Mouse (Mus musculus) left cerebral cortex, adult 2 months (tissue): ENCODE measurements around the gene Hsd17b2. TPM values are rescaled to one million over a fixed set of nuclear protein-coding genes. Genes with fewer than 3 reads are reported as not detected.

Source experiments
- DNase-seq, 2 experiments: peaks; one replicate each; pipeline ENCODE4 v3.0.0; 2021 to 2022; ENCODE audit warnings: low spot score in 2 of 2, mixed read lengths in 1 of 2; ENCODE audit errors: extremely low spot score in 1 of 2
- H3K27ac ChIP-seq: fragments of 200-600 bp; 2 replicates; pipeline ENCODE4 v1.8.1; 2022
- H3K4me3 ChIP-seq: fragments of 200-600 bp; 2 replicates; pipeline ENCODE4 v1.8.1; 2022
- CTCF ChIP-seq: fragments of 200-600 bp; IDR thresholded peaks from 2 replicates; pipeline ENCODE4 v1.8.1; 2022; ENCODE audit warnings: antibody characterized with exemption, mild to moderate bottlenecking, moderate library complexity
- intact Hi-C: fragments of 180-260 bp; cut with DNase I; formaldehyde crosslinking; loops from one replicate; pipeline ENCODE4 v1.15.1; 2025
- long read RNA-seq, 2 experiments: library from polyadenylated mRNA; stranded (forward); transcript quantifications; one replicate each; pipeline ENCODE4 v2.0.0; 2021; ENCODE audit warnings: borderline mapping rate in 2 of 2
- total RNA-seq, 2 experiments: library from RNA; stranded (reverse); gene quantifications; 2 replicates each; pipeline ENCODE4 v1.2.3; 2021

The Hsd17b2 gene
- total RNA-seq = not detected
- long read RNA-seq, experiment 1 = 0 reads
- long read RNA-seq, experiment 2 = 0 reads

DNA sequence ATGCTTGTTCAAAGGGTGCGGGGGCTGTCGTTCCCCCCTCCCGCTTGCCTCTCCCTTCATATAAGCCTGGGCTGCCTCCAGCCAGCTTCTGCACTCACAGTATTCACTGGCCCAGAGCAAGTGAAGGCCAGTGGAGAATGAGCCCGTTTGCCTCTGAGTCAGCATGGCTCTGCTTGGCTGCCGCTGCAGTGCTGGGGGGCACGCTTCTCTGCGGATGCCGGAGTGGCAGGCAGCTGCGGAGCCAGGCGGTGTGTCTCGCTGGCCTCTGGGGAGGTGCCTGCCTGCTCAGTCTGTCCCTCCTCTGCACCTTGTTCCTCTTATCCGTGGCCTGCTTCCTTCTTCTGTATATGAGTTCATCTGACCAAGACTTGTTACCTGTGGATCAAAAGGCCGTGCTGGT, at the start of gene Hsd17b2:
Hsd17b2 (plus strand) TSS at position 46 of the 400 bp plus-strand sequence.
- no peak within 1 kb of the TSS for H3K27ac ChIP-seq
- TF ChIP-seq CTCF = no peak
- no peak within 1 kb of the TSS for H3K4me3 ChIP-seq
- intact Hi-C loops = no loop called here
- no peak for DNase-seq

DNA sequence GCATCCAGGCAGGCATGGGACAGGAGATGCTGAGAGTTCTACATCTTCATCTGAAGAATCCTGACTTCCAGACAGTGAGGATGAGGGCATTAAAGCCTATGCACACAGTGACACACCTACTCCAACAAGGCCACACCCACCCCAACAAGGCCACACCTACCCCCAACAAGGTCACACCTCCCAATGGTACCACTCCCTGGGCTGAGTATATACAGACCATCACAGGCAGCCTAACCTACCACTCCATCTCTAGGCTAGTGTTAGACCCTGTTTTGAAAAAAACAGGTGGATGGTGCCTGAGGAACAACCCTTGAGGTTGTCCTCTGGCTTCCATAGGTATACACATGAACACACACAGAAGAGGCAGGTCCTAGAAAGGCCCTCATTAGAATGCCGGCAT, 49.4 kb upstream of the Hsd17b2 start:
- no peak for TF ChIP-seq CTCF
- no peak overlapping the region for H3K4me3 ChIP-seq
- DNase-seq = no peak
- intact Hi-C loops = no loop called here
- H3K27ac ChIP-seq = no peak overlapping the region

DNA sequence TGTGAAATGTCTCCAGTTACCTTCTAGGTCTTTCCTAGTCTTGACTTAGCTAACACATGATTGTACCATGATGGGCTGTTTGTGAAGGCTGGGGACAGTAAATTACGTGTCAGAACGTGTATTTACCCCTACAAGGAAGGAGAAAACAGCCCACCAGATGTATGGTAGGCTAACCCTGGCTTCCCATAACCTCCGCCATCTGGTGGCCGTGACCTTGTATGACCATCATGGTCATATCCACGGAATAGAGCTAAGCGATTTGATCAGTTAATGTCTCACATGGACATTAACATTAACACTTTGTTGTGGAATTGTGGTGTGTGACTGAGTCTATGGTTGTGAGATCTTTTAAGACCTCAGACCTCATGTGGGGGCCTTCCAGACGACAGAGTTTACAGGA, 42.7 kb upstream of the Hsd17b2 start:
- intact Hi-C loops = no loop called here
- Histone ChIP-seq H3K4me3 (no peak overlapping the region), H3K27ac (no peak overlapping the region)
- TF ChIP-seq CTCF = no peak; the same call in 1 of the 2 replicates
- no peak for DNase-seq

DNA sequence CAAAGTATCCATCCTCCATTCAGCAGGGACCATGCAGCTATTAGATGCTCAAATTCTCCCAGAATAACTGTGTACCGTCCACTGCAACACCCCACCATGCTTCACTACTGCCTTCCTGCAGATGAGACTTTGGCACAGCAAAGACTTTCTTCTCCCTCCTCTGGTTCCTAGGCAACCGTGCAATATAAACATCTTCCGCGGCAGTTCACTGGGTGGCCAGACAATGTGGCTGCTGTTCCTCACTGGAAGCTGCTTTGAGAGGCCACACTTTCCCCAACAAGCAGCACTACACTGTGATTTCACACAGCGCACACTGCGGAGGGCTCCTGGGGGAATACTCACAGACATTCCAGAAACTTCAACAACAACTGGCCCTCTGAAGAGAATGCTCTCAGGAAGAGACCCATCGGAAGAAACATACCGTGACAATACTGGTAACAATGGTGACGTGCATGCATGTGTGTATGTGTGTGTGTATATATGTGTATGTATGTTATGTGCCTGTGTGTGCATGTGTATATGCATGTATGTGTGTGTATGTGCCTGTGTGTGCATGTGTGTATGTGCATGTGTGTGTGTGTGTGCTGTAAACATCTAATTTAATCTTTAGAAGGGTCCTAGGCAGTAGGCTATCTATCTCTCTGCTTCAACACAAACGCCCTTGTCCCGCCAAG, 41.2 kb upstream of the Hsd17b2 start:
- H3K4me3 ChIP-seq = no peak overlapping the region
- no peak for TF ChIP-seq CTCF
- H3K27ac ChIP-seq = no peak overlapping the region
- peak; percentile 13 to 27 for DNase-seq
- intact Hi-C loops = no loop called here

DNA sequence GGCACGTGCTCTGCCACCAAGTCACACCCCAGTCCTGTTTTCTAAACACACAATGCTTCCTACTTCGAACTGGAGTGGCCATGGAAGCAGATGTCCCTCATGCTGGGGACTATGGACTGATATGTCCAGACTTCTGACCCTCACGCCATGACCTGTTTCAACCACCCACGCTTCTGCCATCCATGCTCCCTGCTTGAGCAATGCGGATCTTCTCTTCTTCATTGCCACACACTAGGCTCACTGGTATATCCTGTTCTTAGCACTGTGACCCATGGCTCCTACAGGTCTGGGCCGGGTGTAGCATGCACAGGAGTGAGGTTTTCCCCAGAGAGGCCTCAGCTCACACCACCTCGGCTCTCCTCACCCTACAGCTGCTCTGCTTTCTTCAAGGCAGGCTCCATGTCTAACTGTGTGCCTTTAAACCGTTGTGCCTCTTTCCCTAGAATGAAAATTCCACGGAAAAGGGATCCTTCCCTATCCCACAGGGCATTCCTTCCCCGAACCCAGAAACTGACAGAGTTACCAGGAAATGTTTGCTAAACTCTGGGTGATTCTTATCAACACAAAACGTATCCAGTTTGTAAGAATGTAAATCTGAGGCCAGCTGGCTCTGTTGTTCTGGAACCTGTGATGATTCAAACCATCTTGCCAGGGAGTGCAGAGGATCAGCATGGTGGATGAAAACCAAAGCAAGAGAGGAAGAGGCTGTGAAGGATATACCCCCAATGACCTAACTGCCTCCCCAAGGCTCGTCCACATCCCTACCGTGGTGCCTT, 34.2 kb upstream of the Hsd17b2 start:
- no peak for DNase-seq
- H3K27ac ChIP-seq = no peak overlapping the region
- no peak for TF ChIP-seq CTCF
- intact Hi-C loops = no loop called here
- no peak overlapping the region for H3K4me3 ChIP-seq

DNA sequence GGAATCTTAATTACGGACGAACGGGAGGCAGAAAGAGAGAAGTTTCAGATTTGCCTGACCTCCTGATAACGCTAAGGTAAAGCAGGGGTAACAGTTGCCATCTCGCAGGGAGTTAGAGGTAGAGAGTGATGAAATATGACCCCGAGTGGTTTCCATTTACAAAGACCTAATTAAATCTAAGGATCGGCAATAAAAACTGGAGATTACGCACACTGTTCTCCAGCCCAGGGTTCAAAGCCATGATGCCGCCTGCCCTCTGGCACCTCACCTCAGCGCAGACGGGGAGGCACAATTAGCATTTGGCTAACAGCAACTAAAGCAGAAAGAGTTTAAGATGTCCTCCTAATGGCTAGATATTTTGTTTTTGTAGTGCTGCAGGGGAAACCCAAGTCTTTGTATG, 31.2 kb upstream of the Hsd17b2 start:
- no peak for DNase-seq
- intact Hi-C loops = no loop called here
- Histone ChIP-seq H3K4me3 (no peak overlapping the region), H3K27ac (no peak overlapping the region)
- no peak for TF ChIP-seq CTCF

DNA sequence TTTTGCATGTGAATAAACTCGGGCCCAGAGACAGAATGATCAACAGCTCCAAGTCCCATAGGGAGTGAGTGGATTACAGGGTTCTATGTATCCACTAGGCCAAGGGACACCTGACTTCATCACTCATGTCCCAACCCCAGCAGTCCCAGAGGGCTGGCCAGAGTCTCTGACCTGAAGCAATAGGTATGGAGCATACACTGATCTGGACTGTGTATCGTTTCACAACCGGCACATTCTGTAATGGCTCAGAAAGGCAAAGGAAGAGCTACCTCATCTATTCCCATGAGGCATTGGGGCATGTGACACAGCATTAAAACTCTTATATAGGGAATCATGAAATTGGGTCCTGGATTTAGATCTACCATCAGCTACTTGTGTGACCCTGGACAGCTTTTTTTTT, 29.1 kb upstream of the Hsd17b2 start:
- Histone ChIP-seq H3K27ac (no peak overlapping the region), H3K4me3 (no peak overlapping the region)
- intact Hi-C loops = no loop called here
- no peak for TF ChIP-seq CTCF
- no peak for DNase-seq

DNA sequence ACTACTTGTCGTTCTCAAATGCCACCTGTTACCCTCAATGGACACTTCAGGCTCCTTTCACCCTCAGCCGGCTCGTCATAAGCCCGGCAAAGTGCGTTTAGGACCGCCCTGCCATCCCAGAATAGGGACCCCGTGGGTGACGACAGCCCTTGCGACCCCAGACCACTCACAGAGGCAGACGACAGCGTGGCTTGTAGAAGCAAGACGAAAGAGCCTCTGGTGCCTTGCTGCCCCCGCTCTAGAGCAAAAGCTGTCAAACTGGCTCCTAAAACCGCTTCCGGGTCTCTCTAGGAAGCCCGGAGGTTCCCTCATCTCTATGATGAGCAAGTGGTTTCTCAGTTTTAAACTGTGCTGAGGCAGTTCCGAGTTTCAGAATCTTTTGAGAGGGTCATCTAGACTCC, 28.3 kb upstream of the Hsd17b2 start, which contains the start of gene Sdr42e1:
Sdr42e1 (minus strand) TSS at position 260 of the 401 bp plus-strand sequence.
- intact Hi-C loops = no loop called here
- no peak within 1 kb of the TSS for H3K27ac ChIP-seq
- TF ChIP-seq CTCF = no peak

DNA sequence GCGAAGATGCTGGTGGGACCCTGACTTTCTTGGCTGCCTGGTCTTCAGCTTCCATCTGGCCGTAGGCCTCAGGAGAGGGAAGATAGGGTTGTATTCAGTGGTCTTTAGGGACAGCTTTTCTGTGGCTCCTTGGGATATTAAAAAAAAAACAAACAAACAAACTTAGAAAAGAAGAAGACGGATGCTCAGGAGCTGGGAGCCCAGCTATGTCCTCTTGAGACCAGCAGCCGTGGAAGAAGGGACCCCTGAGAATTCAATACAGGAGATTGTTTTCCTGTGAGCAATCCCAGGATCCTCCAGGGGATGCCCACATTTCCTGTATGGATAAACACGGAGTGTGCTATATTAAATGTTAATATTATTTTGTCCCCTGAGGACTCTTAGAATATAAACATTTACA, 26.5 kb upstream of the Hsd17b2 start:
- no peak for DNase-seq
- H3K4me3 ChIP-seq = no peak overlapping the region
- H3K27ac ChIP-seq = no peak overlapping the region
- intact Hi-C loops = no loop called here
- no peak for TF ChIP-seq CTCF

More for the DNA sequence above, 28.3 kb upstream of the Hsd17b2 start, which contains the start of gene Sdr42e1:
- peak; percentile 31 to 43 for DNase-seq
- H3K4me3 ChIP-seq = peak within 1 kb of the TSS; percentile 73

DNA sequence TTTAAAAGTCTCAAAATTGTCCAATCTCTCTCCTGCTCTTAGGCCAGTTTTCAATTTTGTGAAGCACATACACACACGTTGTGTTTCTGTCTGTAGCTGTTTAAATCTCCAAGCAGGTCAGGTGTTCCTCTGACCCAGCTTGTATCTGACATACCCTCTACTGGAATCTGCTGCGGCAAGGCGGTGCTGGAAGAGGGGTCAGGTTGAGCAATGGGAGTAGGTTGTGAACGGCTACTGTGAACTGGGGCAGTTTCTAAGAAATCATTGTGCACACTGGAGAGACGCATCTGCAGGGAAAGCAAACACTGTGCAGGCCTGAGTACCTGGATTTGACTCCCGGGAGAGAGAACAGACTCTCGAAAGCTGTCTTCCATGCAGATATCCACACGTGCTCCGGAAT, 25.2 kb upstream of the Hsd17b2 start:
- no peak overlapping the region for H3K4me3 ChIP-seq
- no peak for TF ChIP-seq CTCF
- no peak for DNase-seq
- H3K27ac ChIP-seq = no peak overlapping the region
- intact Hi-C loops = no loop called here

DNA sequence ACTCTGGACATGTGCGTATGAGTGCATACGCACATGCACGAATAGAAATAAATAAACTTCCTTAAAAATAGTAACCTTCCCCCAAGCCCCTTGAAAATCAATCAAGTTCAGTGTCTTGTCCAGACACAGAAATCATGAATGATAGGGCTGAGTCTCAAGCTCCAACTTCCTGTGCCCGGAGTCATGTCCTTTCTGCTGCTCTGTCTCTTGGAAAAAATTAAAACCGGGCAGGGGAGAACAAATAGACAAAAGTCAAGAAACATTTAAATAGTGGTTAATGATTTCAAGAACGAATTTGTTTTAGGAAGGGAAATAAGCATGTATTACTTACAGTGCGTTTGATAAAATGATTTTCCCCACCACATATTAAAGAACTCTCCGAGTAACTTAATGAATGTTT, 24.7 kb upstream of the Hsd17b2 start:
- Histone ChIP-seq H3K4me3 (no peak overlapping the region), H3K27ac (no peak overlapping the region)
- TF ChIP-seq CTCF = no peak
- intact Hi-C loops = no loop called here
- no peak for DNase-seq

DNA sequence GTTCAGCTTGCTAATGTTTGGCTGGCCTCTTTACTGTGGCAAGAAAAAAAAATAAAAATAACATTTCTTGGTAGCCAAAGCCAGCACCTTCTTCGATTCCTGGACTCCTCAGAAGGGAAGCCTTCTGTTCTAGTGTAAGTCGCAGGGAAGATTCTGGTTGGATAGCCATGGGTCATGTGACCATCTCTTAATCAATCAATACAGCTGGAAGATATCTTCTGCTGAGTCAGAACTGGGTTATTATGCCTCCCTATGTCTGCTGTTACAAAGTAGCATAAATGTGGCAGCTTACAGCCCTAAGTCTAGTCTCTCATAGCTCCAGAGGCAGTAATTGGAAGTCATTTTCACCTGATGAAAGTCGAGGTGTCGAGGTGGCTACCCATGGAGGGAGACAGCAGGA, 23.1 kb upstream of the Hsd17b2 start:
- H3K27ac ChIP-seq = no peak overlapping the region
- intact Hi-C loops = no loop called here
- H3K4me3 ChIP-seq = no peak overlapping the region
- no peak for TF ChIP-seq CTCF
- DNase-seq = no peak
